Mouse (Mus musculus): ENCODE measurements around the gene Kif2c. TPM values are rescaled to one million over a fixed set of nuclear protein-coding genes. Genes with fewer than 3 reads are reported as not detected.

Gene Kif2c
- total and polyA plus RNA-seq, 3 experiments, result 33.9 to 40.3 (median 34.0) TPM

DNA sequence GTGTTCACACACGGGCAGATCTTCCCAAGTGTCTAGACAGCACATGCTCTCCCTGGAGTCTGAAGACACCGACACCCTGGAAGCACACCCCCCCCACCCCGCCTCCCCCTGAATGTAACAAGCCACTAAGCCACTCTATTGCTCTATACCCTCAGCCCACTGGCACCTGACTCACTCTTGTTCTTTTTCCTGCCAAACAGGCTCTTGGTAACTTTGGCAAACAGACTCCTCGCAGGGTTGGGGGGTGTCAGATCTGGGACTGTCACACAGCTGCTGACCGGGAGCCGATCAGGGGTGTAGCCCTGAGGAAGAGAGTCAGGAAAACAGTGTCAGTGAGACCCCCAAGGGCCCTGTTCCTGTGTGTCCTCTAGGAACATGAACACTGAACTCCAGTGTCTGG lies 51.2 kb downstream of the Kif2c start:
- H3K27ac ChIP-seq (ENCODE audit: insufficient read depth, low read depth), result no peak overlapping the region
- dilution Hi-C loops (cut with MboI; ENCODE audit: extremely low pct_ligation_motif_present, extremely low pct_unique_long_range_greater_than_20kb, low sequenced_read_pairs), result no loop called here

GRCm38 (mm10) chr4:117130790-117131189 lies 51.6 kb downstream of the Kif2c start:
- H3K27ac ChIP-seq (ENCODE audit: insufficient read depth, low read depth), result no peak overlapping the region
- no peaks in the 10 kb centered on the region for H3K9me3 ChIP-seq (replicated peaks; ENCODE audit: low read length)
- no peak overlapping the region for H3K9ac ChIP-seq (ENCODE audit: insufficient read depth, low read depth)
- peaks cover 25 to 68% of the 10 kb centered on the region in 2 experiments for H3K4me1 ChIP-seq (ENCODE audit: control insufficient read depth in 1 of 2, insufficient read depth in 2 of 2)
- in situ Hi-C loops (cut with MboI; ENCODE audit: low pct_ligation_motif_present, low pct_unique_long_range_greater_than_20kb, low sequenced_read_pairs), result loop anchor here (5.0 kb wide), 1 partner anchor 128 kb away; no protein-coding TSS in a partner anchor
- no peak overlapping the region for H3K4me2 ChIP-seq (ENCODE audit: insufficient read depth, low read depth, poor library complexity, severe bottlenecking)
- no peaks in the 10 kb centered on the region for H3K27me3 ChIP-seq (replicated peaks)
- TF ChIP-seq TBP (conservative IDR thresholded peaks at IDR 0.05; ENCODE audit: low read depth, low read length) (no peak), GABPA (IDR thresholded peaks at IDR 0.05; ENCODE audit: insufficient replicate concordance, low read depth, low read length) (no peak), CHD2 (IDR thresholded peaks at IDR 0.05; ENCODE audit: low read length) (no peak)
- dilution Hi-C loops (cut with MboI; ENCODE audit: extremely low pct_ligation_motif_present, extremely low pct_unique_long_range_greater_than_20kb, low sequenced_read_pairs), result no loop called here
- H3K4me3 ChIP-seq (replicated peaks in 1 of 3; ENCODE audit: low read depth in 2 of 3, low read length in 2 of 3, poor library complexity in 1 of 3), result no peak overlapping the region
- peaks cover 35 to 50% of the 10 kb centered on the region in 2 experiments for H3K36me3 ChIP-seq (replicated peaks in 1 of 2; ENCODE audit: control insufficient read depth in 1 of 2, insufficient read depth in 1 of 2, low read length in 1 of 2)
- DNase-seq (ENCODE audit: extremely low read depth), result no peak
- H3K79me2 ChIP-seq (replicated peaks; ENCODE audit: control insufficient read depth, extremely low read depth, insufficient read depth, poor library complexity, severe bottlenecking), result peaks cover 20% of the 10 kb centered on the region

More for the DNA sequence above, 51.2 kb downstream of the Kif2c start:
- Histone ChIP-seq H3K4me2 (ENCODE audit: insufficient read depth, low read depth, poor library complexity, severe bottlenecking) (no peak overlapping the region), H3K36me3 (replicated peaks in 1 of 2; ENCODE audit: control insufficient read depth in 1 of 2, insufficient read depth in 1 of 2, low read length in 1 of 2) (peaks cover 35 to 50% of the 10 kb centered on the region in 2 experiments), H3K9ac (ENCODE audit: insufficient read depth, low read depth) (no peak overlapping the region), H3K9me3 (replicated peaks; ENCODE audit: low read length) (no peaks in the 10 kb centered on the region), H3K79me2 (replicated peaks; ENCODE audit: control insufficient read depth, extremely low read depth, insufficient read depth, poor library complexity, severe bottlenecking) (peaks cover 20% of the 10 kb centered on the region), H3K27me3 (replicated peaks) (no peaks in the 10 kb centered on the region), H3K4me1 (ENCODE audit: control insufficient read depth in 1 of 2, insufficient read depth in 2 of 2) (peaks cover 26 to 68% of the 10 kb centered on the region in 2 experiments), H3K4me3 (replicated peaks in 1 of 3; ENCODE audit: low read depth in 2 of 3, low read length in 2 of 3, poor library complexity in 1 of 3) (no peak overlapping the region)
- no peak for DNase-seq (ENCODE audit: extremely low read depth)
- in situ Hi-C loops (cut with MboI; ENCODE audit: low pct_ligation_motif_present, low pct_unique_long_range_greater_than_20kb, low sequenced_read_pairs), result loop anchor here (5.0 kb wide), 1 partner anchor 129 kb away; no protein-coding TSS in a partner anchor
- TF ChIP-seq USF1 (IDR thresholded peaks at IDR 0.05; ENCODE audit: low read depth, low read length) (no peak), HCFC1 (IDR thresholded peaks at IDR 0.05; ENCODE audit: low read depth, low read length) (no peak), EP300 (IDR thresholded peaks at IDR 0.05; ENCODE audit: low read length) (no peak), ZNF384 (IDR thresholded peaks at IDR 0.05; ENCODE audit: low read depth, low read length) (no peak), ELF1 (IDR thresholded peaks at IDR 0.05; ENCODE audit: low read depth, low read length) (no peak), UBTF (IDR thresholded peaks at IDR 0.05; ENCODE audit: low read depth, low read length) (no peak), RAD21 (IDR thresholded peaks at IDR 0.05; ENCODE audit: low read depth, low read length) (no peak), CHD2 (IDR thresholded peaks at IDR 0.05; ENCODE audit: low read length) (no peak), MAX (IDR thresholded peaks at IDR 0.05; ENCODE audit: low read length) (no peak), NRF1 (IDR thresholded peaks at IDR 0.05; ENCODE audit: low read depth, low read length) (no peak), ZC3H11A (IDR thresholded peaks at IDR 0.05; ENCODE audit: low read depth, low read length) (no peak)

Data from CH12.LX (cell line).